8 mouse cellular contexts compared by ENCODE assay signal in the genomic region with DNA sequence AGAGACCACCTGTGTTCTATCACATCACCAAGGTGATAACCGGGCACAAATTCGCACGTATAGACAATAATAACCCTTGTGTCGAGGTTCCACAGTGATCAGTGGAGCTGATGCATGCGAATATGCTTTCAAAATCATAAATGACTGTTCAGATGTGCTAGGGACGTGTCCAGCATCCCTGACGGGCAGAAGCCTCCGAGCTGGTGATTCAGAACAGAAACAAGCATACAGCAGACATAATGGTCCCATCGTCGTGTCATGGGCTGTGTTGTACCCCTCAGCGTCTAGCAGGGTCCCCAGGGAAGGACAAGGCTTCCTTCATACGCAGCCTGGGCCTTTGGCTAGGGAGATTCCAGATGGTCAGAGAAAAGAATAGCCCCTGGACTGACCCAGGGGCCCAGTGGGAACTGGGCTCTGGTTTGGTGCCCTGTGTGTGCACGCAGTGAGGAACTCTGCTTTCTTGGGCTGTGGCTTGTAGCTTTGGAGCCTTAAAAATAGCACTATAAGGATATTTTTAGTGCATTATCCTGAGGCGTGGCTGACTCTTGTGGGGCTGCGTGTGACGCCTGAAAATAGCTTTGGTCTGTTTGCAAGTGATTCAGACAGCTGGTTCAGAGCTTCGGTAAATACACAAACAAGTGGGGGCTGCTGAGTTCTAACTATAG.
DNase-seq lines count a peak whose midpoint lies in the region; ATAC-seq and TF ChIP-seq lines count a peak whose summit lies in the region.

No protein-coding gene starts in this region.

- no peak for TF ChIP-seq POLR2A in cerebellum, adult 2 months (IDR thresholded peaks at IDR 0.05; ENCODE audit: borderline replicate concordance, insufficient read depth, low read length)

- no peaks in the 10 kb centered on the region for H3K36me3 ChIP-seq in intestine, embryonic 14.5 days (ENCODE audit: control insufficient read depth, insufficient read depth, low read length)
- no peaks in the 10 kb centered on the region for H3K36me3 ChIP-seq in intestine, postnatal 0 days (ENCODE audit: control insufficient read depth, insufficient read depth)
- H3K36me3 ChIP-seq in kidney, embryonic 15.5 days = no peaks in the 10 kb centered on the region

- no peak overlapping the region for H3K4me3 ChIP-seq in intestine, embryonic 14.5 days (ENCODE audit: low read depth, low read length)
- H3K4me3 ChIP-seq in intestine, postnatal 0 days (ENCODE audit: low read depth, low read length) = no peak overlapping the region
- no peak overlapping the region for H3K4me3 ChIP-seq in kidney, embryonic 15.5 days (replicated peaks)
- no peak overlapping the region for H3K4me3 ChIP-seq in cerebellum, adult 2 months (replicated peaks; ENCODE audit: insufficient read depth, low read depth, low read length)

- peaks cover 25% of the 10 kb centered on the region for H3K4me1 ChIP-seq in intestine, embryonic 14.5 days (replicated peaks; ENCODE audit: control insufficient read depth, insufficient read depth, low read length)
- H3K4me1 ChIP-seq in intestine, postnatal 0 days (replicated peaks; ENCODE audit: control insufficient read depth, insufficient read depth, low read length) = no peaks in the 10 kb centered on the region
- H3K4me1 ChIP-seq in kidney, embryonic 15.5 days = peaks cover 26% of the 10 kb centered on the region
- 0 out of 2 replicates have a peak, but pooled peaks cover 3% of the 10 kb centered on the region for H3K4me1 ChIP-seq in cerebellum, adult 2 months (ENCODE audit: control insufficient read depth, insufficient read depth, low read length)

- peak overlapping the region; percentile 43 for H3K27ac ChIP-seq in intestine, embryonic 14.5 days (ENCODE audit: low read depth)
- H3K27ac ChIP-seq in intestine, postnatal 0 days (ENCODE audit: low read depth, low read length) = no peak overlapping the region; the same call in 1 of the 2 replicates
- H3K27ac ChIP-seq in kidney, embryonic 15.5 days = 0 out of 2 replicates have a peak overlapping the region, but pooled peaks have one; percentile 59
- no peak overlapping the region for H3K27ac ChIP-seq in cerebellum, adult 2 months (ENCODE audit: insufficient read depth, low read length)

- WGBS in intestine, embryonic 14.5 days = 57% methylated on average over 17 of the region's 17 CpGs
- 56% methylated on average over 17 of the region's 17 CpGs for WGBS in intestine, postnatal 0 days
- WGBS in kidney, embryonic 15.5 days = 70% methylated on average over 17 of the region's 17 CpGs
- WGBS in cerebellum, adult 2 months = 51% methylated on average over 17 of the region's 17 CpGs

- ATAC-seq in intestine, embryonic 14.5 days (replicated peaks; ENCODE audit: low FRiP score, low TSS enrichment, low read depth) = no peak
- ATAC-seq in intestine, postnatal 0 days = no peak
- ATAC-seq in kidney, embryonic 15.5 days (replicated peaks; ENCODE audit: low FRiP score) = no peak

- no peak for TF ChIP-seq CTCF in intestine, postnatal 0 days (IDR thresholded peaks at IDR 0.05; ENCODE audit: low read depth)
- TF ChIP-seq CTCF in cerebellum, adult 2 months (IDR thresholded peaks at IDR 0.05; ENCODE audit: borderline replicate concordance, insufficient read depth, low read depth, low read length) = no peak

- no peak for DNase-seq in intestine, embryonic 14.5 days (ENCODE audit: low spot score)
- peak; percentile 7 for DNase-seq in MN1 (ENCODE audit: low spot score)
- DNase-seq in gastrocnemius, postnatal 36 days = peak; percentile 24 to 45
- no peak for DNase-seq in yolk sac, embryonic 10.5 days (ENCODE audit: low spot score)
- DNase-seq in cerebellum, adult 2 months = no peak
- no peak for DNase-seq in ovary, postnatal 10 days (ENCODE audit: low spot score)

- H3K9ac ChIP-seq in intestine, embryonic 14.5 days (ENCODE audit: low read length) = no peak overlapping the region
- no peak overlapping the region for H3K9ac ChIP-seq in intestine, postnatal 0 days (ENCODE audit: low read depth, low read length)
- H3K9ac ChIP-seq in kidney, embryonic 15.5 days = no peak overlapping the region

- H3K27me3 ChIP-seq in intestine, embryonic 14.5 days (replicated peaks; ENCODE audit: control insufficient read depth, insufficient read depth, low read length) = no peaks in the 10 kb centered on the region
- no peaks in the 10 kb centered on the region for H3K27me3 ChIP-seq in intestine, postnatal 0 days (replicated peaks; ENCODE audit: control insufficient read depth, insufficient read depth, low read length)
- peaks cover 5% of the 10 kb centered on the region for H3K27me3 ChIP-seq in kidney, embryonic 15.5 days
- no peaks in the 10 kb centered on the region for H3K27me3 ChIP-seq in cerebellum, adult 2 months (ENCODE audit: control insufficient read depth, insufficient read depth, low read length)

- no peak overlapping the region for H3K4me2 ChIP-seq in intestine, embryonic 14.5 days (ENCODE audit: low read length)
- no peak overlapping the region for H3K4me2 ChIP-seq in intestine, postnatal 0 days (replicated peaks; ENCODE audit: low read depth)
- peak overlapping the region; percentile 1; the same call in 1 of the 2 replicates for H3K4me2 ChIP-seq in kidney, embryonic 15.5 days

- no peaks in the 10 kb centered on the region for H3K9me3 ChIP-seq in intestine, embryonic 14.5 days (ENCODE audit: control insufficient read depth, low read length)
- H3K9me3 ChIP-seq in intestine, postnatal 0 days (ENCODE audit: control insufficient read depth) = no peaks in the 10 kb centered on the region
- no peaks in the 10 kb centered on the region for H3K9me3 ChIP-seq in kidney, embryonic 15.5 days (replicated peaks)

- intact Hi-C loops in gastrocnemius, postnatal 36 days (cut with DNase I) = no loop called here

Comparison
In these comparisons a context has a peak if more than half of its experiments do, and no peak if none do; other contexts are left out.
1. H3K27ac ChIP-seq: peak in intestine, embryonic 14.5 days (single experiment) and kidney, embryonic 15.5 days (single experiment); none in intestine, postnatal 0 days (single experiment) and cerebellum, adult 2 months (single experiment).
2. DNase-seq: peak in MN1 (single experiment) and gastrocnemius, postnatal 36 days (2 of 2); none in intestine, embryonic 14.5 days (single experiment), yolk sac, embryonic 10.5 days (single experiment), cerebellum, adult 2 months (0 of 2) and ovary, postnatal 10 days (single experiment).